Mouse (Mus musculus) heart, embryonic 14.5 days (tissue): ENCODE data around the gene Atp1a4. TPM values are rescaled to one million over a fixed set of nuclear protein-coding genes. Genes with fewer than 3 reads are reported as not detected.

Experiments used
- ATAC-seq: fragments of 200-750 bp; cut with Nextera tagmentation; 2 replicates; pipeline ENCODE4 v1.8.0; 2017; ENCODE audit warnings: low read depth, moderate TSS enrichment; ENCODE audit not compliant: insufficient number of reproducible peaks, insufficient read depth, low FRiP score
- H3K27ac ChIP-seq, 2 experiments: fragments of 200-500 bp in 1 of 2; fragments of 300-500 bp in 1 of 2; sonication (generic) in 1 of 2; replicated peaks in 1 of 2; 2 replicates each; pipeline ENCODE4 v1.5.1; 2012 to 2014; ENCODE audit warnings: low read depth in 2 of 2, low read length in 2 of 2, control low read depth in 1 of 2, mild to moderate bottlenecking in 1 of 2, mixed read lengths in 1 of 2; ENCODE audit not compliant: control insufficient read depth in 1 of 2, insufficient read depth in 1 of 2
- H3K27me3 ChIP-seq: fragments of 300-500 bp; sonication (generic); 2 replicates; pipeline ENCODE4 v1.6.1; 2014; ENCODE audit warnings: mild to moderate bottlenecking, low read length, control low read depth; ENCODE audit not compliant: control insufficient read depth, insufficient read depth
- H3K36me3 ChIP-seq: fragments of 300-500 bp; sonication (generic); 2 replicates; pipeline ENCODE4 v1.6.1; 2014; ENCODE audit warnings: mild to moderate bottlenecking, control low read depth, low read length, mixed read lengths; ENCODE audit not compliant: control insufficient read depth, insufficient read depth
- H3K4me1 ChIP-seq, 2 experiments: fragments of 200-500 bp in 1 of 2; fragments of 300-500 bp in 1 of 2; sonication (generic) in 1 of 2; 2 replicates each; pipeline ENCODE4 v1.6.1; 2012 to 2014; ENCODE audit warnings: low read length in 2 of 2, control low read depth in 1 of 2, mixed read lengths in 1 of 2; ENCODE audit not compliant: control insufficient read depth in 2 of 2, insufficient read depth in 2 of 2
- H3K4me2 ChIP-seq: fragments of 300-500 bp; sonication (generic); 2 replicates; pipeline ENCODE4 v1.6.1; 2014; ENCODE audit warnings: mild to moderate bottlenecking, low read length
- H3K4me3 ChIP-seq, 2 experiments: fragments of 200-500 bp in 1 of 2; fragments of 300-500 bp in 1 of 2; sonication (generic) in 1 of 2; 2 replicates each; pipeline ENCODE4 v1.5.1; 2012 to 2014; ENCODE audit warnings: low read length in 2 of 2, mild to moderate bottlenecking in 2 of 2, control low read depth in 1 of 2, low read depth in 1 of 2, moderate library complexity in 1 of 2; ENCODE audit not compliant: control insufficient read depth in 1 of 2, insufficient read depth in 1 of 2
- H3K9ac ChIP-seq: fragments of 300-500 bp; sonication (generic); 2 replicates; pipeline ENCODE4 v1.6.1; 2014; ENCODE audit warnings: mild to moderate bottlenecking, low read length
- H3K9me3 ChIP-seq: fragments of 300-500 bp; sonication (generic); 2 replicates; pipeline ENCODE4 v1.6.1; 2016; ENCODE audit warnings: low read length, control low read depth; ENCODE audit not compliant: control insufficient read depth
- WGBS: fragments of 180-500 bp; shearing (Covaris S2); extraction: QIAGEN DNeasy Blood & Tissue Kit; methylation state at CpG from one replicate; pipeline ENCODE4 v1.1.7; 2014; 5-methylcytosine and 5-hydroxymethylcytosine counted together
- polyA plus RNA-seq: library from polyadenylated mRNA; unstranded; fragments of >200 nt; fragmentation: Nextera tagmentation; extraction: Ambion mirVana; gene quantifications from 2 replicates; pipeline ENCODE4 v1.2.1, GENCODE M21; 2014

Atp1a4 gene
- polyA plus RNA-seq, 1 experiment from 2014 or later, result 0.23 TPM

GRCm38 (mm10) chr1:172293449-172293848, 35.2 kb upstream of the Atp1a4 start:
- Histone ChIP-seq H3K27ac (no peak overlapping the region), H3K27me3 (no peaks in the 10 kb centered on the region), H3K4me1 (peaks cover 32% of the 10 kb centered on the region in 2 experiments), H3K36me3 (peaks cover 45% of the 10 kb centered on the region), H3K9me3 (no peaks in the 10 kb centered on the region), H3K9ac (no peak overlapping the region), H3K4me2 (no peak overlapping the region), H3K4me3 (no peak overlapping the region)
- WGBS, result 90% methylated on average over 11 of the region's 11 CpGs
- ATAC-seq, result no peak

GRCm38 (mm10) chr1:172292880-172293279, 34.7 kb upstream of the Atp1a4 start:
- ATAC-seq, result no peak
- Histone ChIP-seq H3K36me3 (peaks cover 51% of the 10 kb centered on the region), H3K27me3 (no peaks in the 10 kb centered on the region)

GRCm38 (mm10) chr1:172289617-172289946, 31.4 kb upstream of the Atp1a4 start:
- H3K4me1 ChIP-seq, result no peaks in the 10 kb centered on the region
- 77% methylated on average over 3 of the region's 3 CpGs for WGBS
- H3K27me3 ChIP-seq, result no peaks in the 10 kb centered on the region
- H3K4me2 ChIP-seq, result no peak overlapping the region
- no peak overlapping the region for H3K4me3 ChIP-seq
- ATAC-seq, result no peak
- no peaks in the 10 kb centered on the region for H3K9me3 ChIP-seq
- peaks cover 83% of the 10 kb centered on the region for H3K36me3 ChIP-seq
- no peak overlapping the region for H3K27ac ChIP-seq
- H3K9ac ChIP-seq, result no peak overlapping the region

More at GRCm38 (mm10) chr1:172292880-172293279, 34.7 kb upstream of the Atp1a4 start:
- peaks cover 26% of the 10 kb centered on the region in 2 experiments for H3K4me1 ChIP-seq
- H3K4me2 ChIP-seq, result no peak overlapping the region
- H3K27ac ChIP-seq, result no peak overlapping the region
- H3K9ac ChIP-seq, result no peak overlapping the region
- WGBS, result 81% methylated on average over 2 of the region's 2 CpGs
- H3K9me3 ChIP-seq, result no peaks in the 10 kb centered on the region
- H3K4me3 ChIP-seq, result no peak overlapping the region

- Histone ChIP-seq H3K36me3 (peaks cover 89% of the 10 kb centered on the region), H3K4me1 (no peaks in the 10 kb centered on the region), H3K4me3 (no peak overlapping the region), H3K4me2 (no peak overlapping the region), H3K9me3 (no peaks in the 10 kb centered on the region), H3K9ac (no peak overlapping the region), H3K27ac (no peak overlapping the region), H3K27me3 (no peaks in the 10 kb centered on the region)
- 83% methylated on average over 11 of the region's 11 CpGs for WGBS
- no peak for ATAC-seq
These were observed 30.8 kb upstream of the Atp1a4 start for GRCm38 (mm10) chr1:172288900-172289616.

GRCm38 (mm10) chr1:172286740-172287139, 28.5 kb upstream of the Atp1a4 start:
- peaks cover 85% of the 10 kb centered on the region for H3K36me3 ChIP-seq

GRCm38 (mm10) chr1:172284221-172284620, 26.0 kb upstream of the Atp1a4 start:
- ATAC-seq, result no peak
- 76% methylated on average over 14 of the region's 14 CpGs for WGBS
- no peak overlapping the region for H3K4me2 ChIP-seq

More at GRCm38 (mm10) chr1:172286740-172287139, 28.5 kb upstream of the Atp1a4 start:
- no peaks in the 10 kb centered on the region for H3K4me1 ChIP-seq
- H3K4me3 ChIP-seq, result no peak overlapping the region
- ATAC-seq, result no peak
- no peaks in the 10 kb centered on the region for H3K9me3 ChIP-seq
- no peak overlapping the region for H3K9ac ChIP-seq
- WGBS, result 90% methylated on average over 5 of the region's 5 CpGs
- H3K27me3 ChIP-seq, result no peaks in the 10 kb centered on the region
- H3K27ac ChIP-seq, result no peak overlapping the region
- no peak overlapping the region for H3K4me2 ChIP-seq

GRCm38 (mm10) chr1:172283073-172283472, 24.9 kb upstream of the Atp1a4 start:
- Histone ChIP-seq H3K9ac (no peak overlapping the region), H3K4me3 (no peak overlapping the region), H3K27ac (no peak overlapping the region), H3K9me3 (no peaks in the 10 kb centered on the region), H3K36me3 (peaks cover 73% of the 10 kb centered on the region), H3K4me2 (no peak overlapping the region), H3K27me3 (no peaks in the 10 kb centered on the region), H3K4me1 (peaks cover 3 to 4% of the 10 kb centered on the region in 2 experiments; a peak in 1 of 4 replicates)
- no peak for ATAC-seq
- WGBS, result 96% methylated on average over 6 of the region's 6 CpGs

More at GRCm38 (mm10) chr1:172284221-172284620, 26.0 kb upstream of the Atp1a4 start:
- Histone ChIP-seq H3K36me3 (peaks cover 76% of the 10 kb centered on the region), H3K4me1 (no peaks in the 10 kb centered on the region), H3K27me3 (no peaks in the 10 kb centered on the region), H3K9ac (no peak overlapping the region), H3K4me3 (no peak overlapping the region), H3K9me3 (no peaks in the 10 kb centered on the region), H3K27ac (no peak overlapping the region)
